Mouse (Mus musculus) embryonic facial prominence, embryonic 12.5 days (tissue): ENCODE results near the gene Prdx1. TPM values are rescaled to one million over a fixed set of nuclear protein-coding genes. Genes with fewer than 3 reads are reported as not detected.
A peak's percentile ranks its signal among the peaks of the same experiment; 100 is the strongest.

ENCODE experiments used
- ATAC-seq: fragments of 200-750 bp; cut with Nextera tagmentation; 2 replicates; pipeline ENCODE4 v1.8.0; 2017; ENCODE audit not compliant: insufficient number of reproducible peaks, insufficient read depth, low FRiP score, low TSS enrichment
- H3K27ac ChIP-seq: fragments of 300-500 bp; sonication (generic); 2 replicates; pipeline ENCODE4 v1.5.1; 2016; ENCODE audit warnings: mild to moderate bottlenecking
- H3K27me3 ChIP-seq: fragments of 300-500 bp; sonication (generic); 2 replicates; pipeline ENCODE4 v1.6.1; 2016; ENCODE audit warnings: mild to moderate bottlenecking, moderate library complexity
- H3K36me3 ChIP-seq: fragments of 300-500 bp; sonication (generic); 2 replicates; pipeline ENCODE4 v1.6.1; 2016; ENCODE audit warnings: mild to moderate bottlenecking
- H3K4me1 ChIP-seq: fragments of 300-500 bp; sonication (generic); 2 replicates; pipeline ENCODE4 v1.6.1; 2016
- H3K4me2 ChIP-seq: fragments of 300-500 bp; sonication (generic); replicated peaks from 2 replicates; pipeline ENCODE4 v1.6.1; 2016; ENCODE audit warnings: mild to moderate bottlenecking, moderate library complexity
- H3K4me3 ChIP-seq: fragments of 300-500 bp; sonication (generic); 2 replicates; pipeline ENCODE4 v1.5.1; 2016; ENCODE audit warnings: mild to moderate bottlenecking
- H3K9ac ChIP-seq: fragments of 300-500 bp; sonication (generic); 2 replicates; pipeline ENCODE4 v1.6.1; 2016; ENCODE audit warnings: mild to moderate bottlenecking, moderate library complexity
- H3K9me3 ChIP-seq: fragments of 300-500 bp; sonication (generic); 2 replicates; pipeline ENCODE4 v1.6.1; 2016; ENCODE audit warnings: mild to moderate bottlenecking, moderate library complexity
- WGBS: fragments of 180-500 bp; shearing (Covaris S2); methylation state at CpG from one replicate; pipeline ENCODE4 v1.1.7; 2016; 5-methylcytosine and 5-hydroxymethylcytosine counted together
- polyA plus RNA-seq: library from polyadenylated mRNA; unstranded; fragments of >200 nt; fragmentation: Nextera tagmentation; extraction: Ambion mirVana; gene quantifications from 2 replicates; pipeline ENCODE4 v1.2.1, GENCODE M21; 2016

Gene Prdx1
- polyA plus RNA-seq = 1,087 and 1,115 TPM in 2 replicates

DNA sequence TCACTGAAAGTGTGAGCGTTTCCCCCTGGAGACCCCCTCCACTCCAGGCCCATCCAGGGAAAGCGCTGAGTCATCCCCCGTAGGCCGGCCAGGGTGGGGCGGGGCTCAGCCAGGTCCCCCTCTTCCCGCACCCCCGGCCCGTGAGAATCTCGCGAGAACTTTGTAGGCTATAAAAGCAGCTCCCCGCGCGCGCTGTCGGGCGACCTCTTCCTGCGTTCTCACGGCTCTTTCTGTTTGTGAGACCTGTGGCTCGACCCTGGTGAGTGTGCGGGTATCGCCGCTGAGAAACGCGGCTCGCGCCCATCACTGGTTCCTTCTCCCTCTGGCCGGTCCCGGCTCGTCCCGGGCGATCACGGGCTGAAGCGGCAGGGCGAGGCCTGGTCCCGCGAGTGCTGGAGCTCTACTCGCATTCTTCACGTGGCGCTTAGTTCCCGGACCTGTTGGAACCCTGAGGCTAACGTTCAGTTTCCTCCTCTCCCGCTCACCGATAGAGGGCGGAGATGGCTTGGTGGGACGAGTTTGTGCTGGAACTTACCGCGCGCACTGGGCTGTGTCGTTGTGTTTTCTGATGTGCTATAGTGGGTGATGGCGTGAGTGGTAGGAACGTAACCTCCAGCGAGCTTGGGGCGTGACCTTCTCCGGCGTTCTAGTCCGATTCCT is at the start of gene Prdx1:
Prdx1 (plus strand) TSS at position 143 of the 660 bp plus-strand sequence.
- H3K27ac ChIP-seq = peak within 1 kb of the TSS; percentile 95
- peak within 1 kb of the TSS; percentile 70 for H3K4me3 ChIP-seq
- peaks cover 13% of the 10 kb centered on the region for H3K4me1 ChIP-seq
- H3K4me2 ChIP-seq = peak within 1 kb of the TSS; percentile 78
- WGBS = under 1% methylated on average over 56 of the region's 56 CpGs
- no peaks in the 10 kb centered on the region for H3K9me3 ChIP-seq
- ATAC-seq = peak; percentile 93
- H3K27me3 ChIP-seq = no peaks in the 10 kb centered on the region
- H3K9ac ChIP-seq = peak within 1 kb of the TSS; percentile 72
- H3K36me3 ChIP-seq = peaks cover 18% of the 10 kb centered on the region

DNA sequence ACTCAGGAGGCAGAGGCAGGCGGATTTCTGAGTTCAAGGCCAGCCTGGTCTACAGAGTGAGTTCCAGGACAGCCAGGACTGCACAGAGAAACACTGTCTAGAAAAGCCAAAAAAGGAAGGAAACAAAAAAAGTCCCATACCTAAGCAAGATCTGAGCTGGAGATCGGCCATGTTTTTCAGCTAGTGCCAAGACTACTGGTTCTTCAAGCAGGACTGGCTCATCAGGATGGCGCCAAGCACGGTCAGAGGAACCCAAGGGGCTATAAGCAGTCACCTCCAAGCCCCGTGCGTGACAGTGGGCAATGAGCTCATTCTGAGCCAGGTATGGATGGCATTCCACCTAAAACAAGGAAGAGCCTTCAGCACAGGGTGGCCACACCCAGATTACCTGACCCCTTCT is 46.5 kb upstream of the Prdx1 start:
- Histone ChIP-seq H3K4me3 (no peak overlapping the region), H3K27me3 (no peaks in the 10 kb centered on the region), H3K4me2 (no peak overlapping the region), H3K9me3 (no peaks in the 10 kb centered on the region), H3K9ac (no peak overlapping the region), H3K36me3 (peaks cover 91% of the 10 kb centered on the region), H3K27ac (no peak overlapping the region), H3K4me1 (no peaks in the 10 kb centered on the region)
- 96% methylated on average over 6 of the region's 6 CpGs for WGBS
- 0 out of 2 replicates have a peak, but pooled peaks have one; percentile 15 for ATAC-seq

DNA sequence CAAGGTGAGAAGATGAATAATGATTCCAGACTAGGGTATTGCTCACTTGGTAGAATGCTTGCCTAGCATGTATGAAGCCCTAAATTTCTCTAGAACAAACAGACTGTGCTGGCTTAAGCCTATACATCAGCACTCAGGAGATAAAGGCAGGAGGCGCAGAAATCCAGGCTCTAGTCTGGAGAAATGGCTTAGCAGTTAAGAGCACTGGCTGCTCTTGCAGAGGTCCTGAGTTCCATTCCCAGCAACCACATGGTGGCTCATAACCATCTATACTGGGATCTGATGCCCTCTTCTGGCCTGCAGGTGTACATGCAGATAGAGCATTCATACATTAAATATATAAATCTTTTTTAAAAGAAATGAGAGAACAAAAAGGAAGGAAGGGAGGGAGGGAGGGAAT is 43.3 kb upstream of the Prdx1 start:
- 100% methylated on average over 1 of the region's 1 CpGs for WGBS
- H3K9me3 ChIP-seq = no peaks in the 10 kb centered on the region
- no peak overlapping the region for H3K4me3 ChIP-seq
- no peak overlapping the region for H3K9ac ChIP-seq
- no peaks in the 10 kb centered on the region for H3K27me3 ChIP-seq
- 0 out of 2 replicates have a peak, but pooled peaks cover 3% of the 10 kb centered on the region for H3K4me1 ChIP-seq
- peaks cover 87% of the 10 kb centered on the region for H3K36me3 ChIP-seq
- H3K4me2 ChIP-seq = no peak overlapping the region
- H3K27ac ChIP-seq = no peak overlapping the region
- ATAC-seq = no peak

DNA sequence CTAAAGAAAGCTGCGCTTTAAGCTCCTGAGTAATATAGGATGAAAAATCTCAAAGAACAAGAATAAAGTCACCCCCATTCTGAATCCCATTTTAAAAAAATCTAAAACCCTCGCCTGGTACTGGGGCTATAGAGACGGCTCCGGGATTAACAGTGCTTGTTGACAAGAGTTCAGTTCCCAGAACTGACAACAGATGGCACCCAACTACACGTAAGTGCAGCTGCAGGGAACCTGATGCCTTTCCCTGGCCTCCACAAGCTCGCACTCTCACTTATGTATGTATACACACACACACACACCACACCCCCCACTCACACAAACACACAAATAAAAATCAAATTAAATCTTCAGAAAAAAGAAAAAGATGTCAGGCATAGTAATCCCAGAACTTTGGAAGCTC is 41.0 kb upstream of the Prdx1 start:
- H3K4me1 ChIP-seq = peaks cover 10% of the 10 kb centered on the region; the same call in 1 of the 2 replicates
- H3K4me3 ChIP-seq = no peak overlapping the region
- no peak overlapping the region for H3K9ac ChIP-seq
- no peak overlapping the region for H3K4me2 ChIP-seq
- ATAC-seq = no peak
- no peaks in the 10 kb centered on the region for H3K27me3 ChIP-seq
- no peak overlapping the region for H3K27ac ChIP-seq
- H3K9me3 ChIP-seq = no peaks in the 10 kb centered on the region
- whole genome bisulfite sequencing = 64% methylated on average over 6 of the region's 6 CpGs
- peaks cover 86% of the 10 kb centered on the region for H3K36me3 ChIP-seq

DNA sequence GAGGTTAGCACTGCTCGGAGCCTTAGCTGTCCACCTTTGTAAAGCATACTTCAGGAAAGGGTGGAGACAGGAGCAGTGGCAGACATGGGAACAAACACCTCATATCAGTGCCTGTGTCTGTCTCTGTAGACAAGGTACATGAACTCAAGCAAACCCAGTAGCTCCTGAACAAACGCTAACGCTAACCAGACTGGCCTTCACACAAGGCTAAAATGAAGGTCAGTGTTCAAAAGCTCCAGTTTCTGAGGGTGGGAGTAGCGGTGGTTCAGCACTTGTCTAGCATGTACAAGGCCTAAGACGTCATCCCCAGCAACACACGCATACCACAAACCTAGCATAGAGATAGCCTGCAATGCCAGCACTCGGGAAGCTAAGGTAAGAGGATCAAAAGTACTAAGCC is 39.7 kb upstream of the Prdx1 start:
- WGBS = 84% methylated on average over 7 of the region's 7 CpGs
- H3K4me2 ChIP-seq = no peak overlapping the region
- peaks cover 80% of the 10 kb centered on the region for H3K36me3 ChIP-seq
- peaks cover 19% of the 10 kb centered on the region for H3K4me1 ChIP-seq
- no peaks in the 10 kb centered on the region for H3K9me3 ChIP-seq
- no peak for ATAC-seq
- no peaks in the 10 kb centered on the region for H3K27me3 ChIP-seq
- no peak overlapping the region for H3K4me3 ChIP-seq
- H3K9ac ChIP-seq = no peak overlapping the region
- no peak overlapping the region for H3K27ac ChIP-seq

DNA sequence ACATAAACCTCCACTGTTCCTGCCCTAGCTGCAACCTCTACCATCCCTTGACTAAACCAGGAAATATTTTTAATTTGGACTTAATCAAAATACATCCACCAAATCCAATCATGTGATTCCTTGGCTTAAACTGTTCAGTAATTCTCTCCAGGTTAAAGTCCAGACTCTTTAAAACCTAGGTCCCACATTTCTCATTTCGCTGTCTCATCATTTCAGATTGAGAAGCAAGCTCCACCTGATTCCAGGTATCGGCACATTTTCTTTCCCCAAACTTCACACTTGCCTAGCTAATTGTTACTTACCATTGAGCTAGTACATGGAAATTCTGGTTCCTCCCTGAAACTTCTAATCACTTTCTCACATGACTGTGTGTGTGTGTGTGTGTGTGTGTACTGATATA is 35.9 kb upstream of the Prdx1 start:
- Histone ChIP-seq H3K4me3 (peak overlapping the region; percentile 95; the same call in 1 of the 2 replicates), H3K27ac (no peak overlapping the region), H3K9ac (no peak overlapping the region), H3K36me3 (peaks cover 46% of the 10 kb centered on the region), H3K4me1 (peaks cover 19% of the 10 kb centered on the region), H3K9me3 (no peaks in the 10 kb centered on the region), H3K4me2 (peak overlapping the region; percentile 74), H3K27me3 (no peaks in the 10 kb centered on the region)
- WGBS = 93% methylated on average over 2 of the region's 2 CpGs
- no peak for ATAC-seq

DNA sequence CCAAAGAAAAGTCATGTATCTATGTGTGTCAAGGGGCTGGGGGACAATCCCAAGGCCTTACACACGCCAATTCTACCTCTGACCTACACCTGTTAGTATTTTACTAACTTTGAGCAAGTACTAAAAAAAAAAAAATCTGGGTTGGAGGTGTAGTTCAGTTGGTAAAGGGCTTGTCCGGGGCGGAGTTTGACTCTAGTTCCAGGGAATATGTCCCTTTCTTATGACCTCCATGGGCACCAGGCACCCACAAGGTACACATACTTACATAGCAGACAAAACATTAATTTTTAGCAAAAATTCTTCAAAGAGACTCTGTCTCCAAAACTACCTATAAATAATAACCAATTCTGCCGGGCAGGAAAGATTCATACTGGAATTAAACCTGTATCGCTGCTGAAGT is 35.0 kb upstream of the Prdx1 start:
- H3K27me3 ChIP-seq = no peaks in the 10 kb centered on the region
- H3K27ac ChIP-seq = peak overlapping the region; percentile 92; the same call in 1 of the 2 replicates
- H3K4me3 ChIP-seq = peak overlapping the region; percentile 95
- peaks cover 38% of the 10 kb centered on the region for H3K36me3 ChIP-seq
- WGBS = 42% methylated on average over 5 of the region's 5 CpGs
- ATAC-seq = no peak
- H3K9ac ChIP-seq = peak overlapping the region; percentile 94
- peak overlapping the region; percentile 74 for H3K4me2 ChIP-seq
- peaks cover 19% of the 10 kb centered on the region for H3K4me1 ChIP-seq
- no peaks in the 10 kb centered on the region for H3K9me3 ChIP-seq

DNA sequence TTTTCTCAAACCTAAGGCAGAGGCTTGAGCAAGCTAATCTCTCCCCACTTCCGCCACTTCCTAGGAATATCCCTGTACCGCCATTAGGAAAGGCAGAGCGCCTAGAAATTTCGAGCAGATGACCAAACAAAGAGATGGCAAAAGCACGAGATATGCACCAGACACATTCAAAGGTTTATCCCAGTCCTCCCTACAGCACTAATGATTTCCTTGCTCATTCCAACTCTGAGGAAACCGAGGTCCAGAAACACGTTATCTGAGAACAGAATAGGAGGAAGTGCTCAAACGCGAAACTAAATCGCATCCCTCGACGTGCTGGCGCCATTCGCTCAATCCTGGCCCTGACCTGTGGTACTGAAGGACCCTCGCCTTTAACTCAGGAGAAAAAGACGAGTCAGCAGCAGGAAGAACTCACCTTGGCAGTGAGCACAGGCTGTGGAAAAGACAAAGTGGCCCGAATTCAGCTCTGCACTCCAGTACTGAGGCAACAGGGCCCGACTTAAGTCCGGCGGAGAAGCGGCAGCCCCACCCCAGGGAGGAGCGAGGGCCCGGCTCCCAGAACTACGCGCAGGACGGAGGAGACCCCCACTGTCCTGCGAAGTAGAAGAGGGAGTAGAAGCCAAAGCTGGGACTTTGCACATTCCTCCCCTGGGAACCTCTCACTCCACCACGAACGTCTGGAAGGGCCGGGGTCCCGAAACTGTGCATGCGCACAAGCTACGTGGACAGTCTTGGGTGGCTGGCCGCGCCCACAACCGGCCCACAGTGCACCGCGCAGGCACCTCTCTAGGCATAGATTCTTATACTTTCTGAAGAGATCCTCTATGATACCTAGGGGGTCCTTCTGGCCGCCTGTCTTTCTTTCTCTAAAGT is 34.2 kb upstream of the Prdx1 start, which contains the start of gene Akr1a1:
Akr1a1 (minus strand) TSS at position 757 of the 873 bp plus-strand sequence.
- H3K9me3 ChIP-seq = no peaks in the 10 kb centered on the region
- WGBS = under 1% methylated on average over 39 of the region's 39 CpGs
- peak within 1 kb of the TSS; percentile 74 for H3K4me2 ChIP-seq
- H3K4me1 ChIP-seq = peaks cover 16% of the 10 kb centered on the region
- peak within 1 kb of the TSS; percentile 94 for H3K9ac ChIP-seq
- H3K36me3 ChIP-seq = peaks cover 33% of the 10 kb centered on the region
- H3K4me3 ChIP-seq = peak within 1 kb of the TSS; percentile 95
- no peaks in the 10 kb centered on the region for H3K27me3 ChIP-seq
- H3K27ac ChIP-seq = peak within 1 kb of the TSS; percentile 92
- peak; percentile 99 for ATAC-seq

DNA sequence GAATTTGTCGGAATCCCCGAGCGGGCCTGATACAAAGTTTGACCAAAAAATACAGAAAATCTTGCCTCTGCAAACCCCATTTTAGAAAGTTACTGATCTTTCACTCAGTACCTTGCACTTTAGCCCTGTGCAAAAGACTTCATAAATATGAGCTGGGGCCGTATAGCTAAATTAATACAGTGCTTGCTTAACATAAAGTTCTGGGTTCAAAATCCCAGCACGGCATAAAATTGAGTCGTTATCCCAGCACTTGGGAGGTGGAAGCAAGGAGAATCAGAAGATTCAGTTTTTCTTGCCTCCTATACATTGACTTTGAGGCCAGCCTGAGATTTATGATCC is 33.6 kb upstream of the Prdx1 start:
- no peak for ATAC-seq
- Histone ChIP-seq H3K9ac (peak overlapping the region; percentile 94), H3K4me1 (peaks cover 16% of the 10 kb centered on the region), H3K27me3 (no peaks in the 10 kb centered on the region), H3K36me3 (peaks cover 28% of the 10 kb centered on the region), H3K27ac (peak overlapping the region; percentile 56; the same call in 1 of the 2 replicates), H3K9me3 (no peaks in the 10 kb centered on the region), H3K4me3 (peak overlapping the region; percentile 95), H3K4me2 (peak overlapping the region; percentile 74)
- 10% methylated on average over 6 of the region's 6 CpGs for WGBS

DNA sequence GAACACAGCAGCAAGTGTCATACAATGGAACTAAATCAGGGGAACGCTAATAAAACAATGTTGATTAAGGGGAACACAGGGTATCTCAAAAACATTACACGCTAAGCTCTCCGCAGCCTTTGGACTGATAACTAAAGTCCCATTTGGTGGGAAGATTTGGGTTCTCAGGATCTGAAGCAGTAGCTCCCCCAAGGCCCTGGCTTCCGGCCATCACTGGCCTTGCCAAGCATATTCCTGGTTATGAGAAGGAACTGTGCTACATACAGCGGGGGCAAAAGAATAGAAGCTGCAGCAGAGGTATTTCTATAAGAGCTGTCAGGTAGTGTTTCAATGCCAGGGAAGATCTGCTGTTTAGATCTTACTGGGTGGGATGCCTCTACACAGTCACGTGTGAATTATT is 32.1 kb upstream of the Prdx1 start:
- Histone ChIP-seq H3K4me1 (peaks cover 16% of the 10 kb centered on the region), H3K36me3 (peaks cover 13% of the 10 kb centered on the region; the same call in 1 of the 2 replicates), H3K4me3 (no peak overlapping the region), H3K9me3 (no peaks in the 10 kb centered on the region), H3K9ac (no peak overlapping the region), H3K27me3 (no peaks in the 10 kb centered on the region), H3K4me2 (no peak overlapping the region), H3K27ac (no peak overlapping the region)
- no peak for ATAC-seq
- 85% methylated on average over 6 of the region's 6 CpGs for WGBS

DNA sequence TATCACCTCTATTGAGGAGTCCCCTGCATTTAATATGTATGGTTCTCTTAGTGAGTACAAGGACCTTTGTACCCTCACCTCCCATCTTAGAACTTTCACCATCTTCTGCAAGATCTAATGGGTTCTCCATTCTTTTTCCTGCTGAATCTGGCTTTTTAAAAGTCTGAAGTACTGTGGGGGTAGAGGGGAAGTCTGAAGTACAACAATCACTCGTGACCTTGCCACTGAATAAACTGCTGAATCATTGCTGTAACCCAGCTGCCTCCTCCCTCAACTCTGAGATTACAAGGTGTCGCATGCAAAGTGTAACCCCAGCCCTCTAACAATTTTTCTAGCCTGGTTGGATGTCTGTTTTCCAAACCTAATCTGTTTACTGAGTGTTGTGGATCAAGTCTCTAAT is 30.2 kb upstream of the Prdx1 start:
- no peak for ATAC-seq
- Histone ChIP-seq H3K9ac (no peak overlapping the region), H3K27me3 (no peaks in the 10 kb centered on the region), H3K4me1 (peaks cover 1% of the 10 kb centered on the region), H3K9me3 (no peaks in the 10 kb centered on the region), H3K4me3 (no peak overlapping the region), H3K36me3 (no peaks in the 10 kb centered on the region), H3K27ac (no peak overlapping the region), H3K4me2 (no peak overlapping the region)
- WGBS = 70% methylated on average over 2 of the region's 2 CpGs

DNA sequence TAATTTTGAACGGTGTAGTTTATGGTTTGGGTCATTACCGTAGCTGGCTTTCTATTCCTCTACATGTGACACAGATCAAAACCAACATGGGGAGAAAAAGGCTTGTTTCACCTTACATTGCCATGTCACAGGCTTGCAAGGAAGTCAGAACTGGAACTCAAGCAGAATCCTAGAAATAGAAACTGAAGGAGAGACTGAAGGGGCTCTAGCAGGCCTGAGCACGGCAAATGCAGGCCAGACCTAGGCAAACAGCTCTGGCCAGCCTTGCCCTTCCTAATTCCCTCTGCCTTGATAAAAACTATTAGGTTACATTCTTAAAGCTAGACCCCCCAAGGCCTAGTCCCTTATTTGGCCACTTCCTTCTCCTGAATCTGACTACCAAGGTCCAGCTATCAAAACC is 29.7 kb upstream of the Prdx1 start:
- Histone ChIP-seq H3K36me3 (no peaks in the 10 kb centered on the region), H3K4me1 (no peaks in the 10 kb centered on the region), H3K4me2 (no peak overlapping the region), H3K27me3 (no peaks in the 10 kb centered on the region), H3K27ac (no peak overlapping the region), H3K9me3 (no peaks in the 10 kb centered on the region), H3K9ac (no peak overlapping the region), H3K4me3 (no peak overlapping the region)
- WGBS = 53% methylated on average over 3 of the region's 3 CpGs
- ATAC-seq = no peak
